Mouse (Mus musculus) granulocyte monocyte progenitor cell, adult 5-6 weeks (primary cell): Measurements from ENCODE around the gene Iqschfp. TPM values are rescaled to one million over a fixed set of nuclear protein-coding genes. Genes with fewer than 3 reads are reported as not detected.

Experiments used
- ATAC-seq: replicated peaks from 2 replicates; pipeline ENCODE4 v1.8.0; 2016; ENCODE audit warnings: mild to moderate bottlenecking, moderate TSS enrichment, inconsistent platforms; ENCODE audit not compliant: poor library complexity, severe bottlenecking
- total RNA-seq, 2 experiments: library from RNA; stranded (forward) in 1 of 2; stranded (reverse) in 1 of 2; fragments of 200-712, 200-1000 nt in 1 of 2; fragments of >200 nt in 1 of 2; fragmentation: Nextera tagmentation in 1 of 2; gene quantifications; 2 replicates each; pipeline ENCODE4 v1.2.3; 2014 to 2017

Iqschfp gene
- total RNA-seq, 2 experiments from 2014 or later = not detected

DNA sequence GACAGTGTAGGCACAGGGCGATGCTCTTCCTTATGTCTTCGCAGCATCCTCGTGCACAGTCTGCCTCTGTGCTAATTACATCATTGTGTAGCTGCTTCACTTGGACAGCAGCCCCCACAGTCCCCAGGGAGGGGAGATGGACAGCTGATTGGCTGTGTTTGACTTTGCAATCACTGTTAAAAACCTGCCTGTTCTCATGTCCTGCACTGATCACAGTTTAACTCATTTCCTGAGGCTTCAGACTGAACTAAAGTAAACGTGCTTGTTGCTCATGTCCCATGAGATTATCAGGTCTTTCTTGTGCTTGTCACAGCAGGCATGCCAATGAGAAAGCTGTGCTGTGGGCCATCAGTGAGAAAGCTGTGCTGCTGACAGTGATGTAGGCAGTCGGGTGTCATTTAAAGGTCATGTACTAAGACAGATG lies 60.5 kb downstream of the Iqschfp start:
- ATAC-seq = no peak

DNA sequence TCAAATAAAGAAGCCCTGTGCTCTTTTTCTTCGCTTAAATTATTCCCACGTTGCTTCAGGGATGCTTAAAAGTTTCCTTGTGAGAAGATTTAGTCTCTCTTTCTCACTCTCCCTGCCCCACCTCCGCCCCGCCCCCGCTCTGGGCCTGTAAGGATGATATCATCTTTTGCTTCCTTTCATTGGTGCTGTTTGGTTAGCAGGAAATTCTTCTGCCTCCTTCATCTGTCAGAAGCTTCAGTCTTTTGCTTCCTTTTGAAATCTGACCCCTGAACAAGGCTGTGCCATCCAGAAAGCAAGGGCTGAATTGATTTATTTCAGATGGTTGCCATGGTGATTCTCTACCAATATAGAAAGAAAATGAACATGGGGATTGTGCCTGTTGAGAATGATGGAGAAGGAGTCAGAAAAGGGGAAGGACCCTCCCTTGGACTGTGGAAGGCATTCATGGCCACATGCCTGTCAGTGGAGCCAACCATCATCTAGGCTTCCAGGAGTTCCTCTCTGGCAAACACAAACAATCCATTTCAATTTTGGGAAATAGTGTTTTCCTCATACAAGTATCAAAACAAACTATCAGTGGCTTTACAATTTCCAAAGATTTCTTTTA lies 62.5 kb downstream of the Iqschfp start:
- ATAC-seq = no peak

DNA sequence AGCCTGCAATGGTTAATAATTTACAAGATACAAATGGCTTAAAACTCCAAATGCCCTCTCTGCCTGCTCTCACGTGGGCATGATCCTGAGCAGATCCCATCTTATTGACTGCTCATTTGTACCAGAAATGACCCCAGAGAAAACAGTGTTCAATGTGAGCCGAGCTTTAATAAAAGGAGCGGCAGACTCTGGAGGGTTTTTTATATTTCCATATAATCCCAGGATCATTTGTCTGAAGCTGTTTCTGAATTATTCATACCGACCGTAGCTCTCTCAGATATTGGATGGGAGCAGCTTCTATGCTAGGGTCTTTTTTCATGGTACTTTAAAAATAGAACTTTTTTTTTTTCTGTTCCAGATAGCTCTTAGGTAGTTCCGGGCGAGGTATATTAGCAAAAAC lies 67.6 kb downstream of the Iqschfp start:
- ATAC-seq = no peak

DNA sequence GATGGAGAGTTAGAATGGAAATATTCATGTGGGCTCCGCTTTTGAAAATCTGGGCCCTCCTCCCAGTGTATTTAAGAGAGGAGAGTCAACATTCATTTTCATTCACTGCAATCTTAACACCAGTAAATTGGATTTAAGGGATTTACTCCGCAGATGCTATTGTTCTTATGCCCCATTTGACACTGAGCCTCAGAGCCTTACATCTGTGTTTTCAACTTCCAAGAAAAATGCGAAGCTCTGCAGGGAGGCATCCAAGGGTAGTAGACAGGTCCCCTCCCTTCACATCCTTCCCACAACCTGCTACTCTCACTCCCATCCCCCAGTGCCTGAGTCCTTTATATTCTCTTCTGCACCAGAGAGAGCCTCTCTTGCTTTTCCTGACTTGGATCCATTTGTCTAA lies 68.1 kb downstream of the Iqschfp start:
- no peak for ATAC-seq

DNA sequence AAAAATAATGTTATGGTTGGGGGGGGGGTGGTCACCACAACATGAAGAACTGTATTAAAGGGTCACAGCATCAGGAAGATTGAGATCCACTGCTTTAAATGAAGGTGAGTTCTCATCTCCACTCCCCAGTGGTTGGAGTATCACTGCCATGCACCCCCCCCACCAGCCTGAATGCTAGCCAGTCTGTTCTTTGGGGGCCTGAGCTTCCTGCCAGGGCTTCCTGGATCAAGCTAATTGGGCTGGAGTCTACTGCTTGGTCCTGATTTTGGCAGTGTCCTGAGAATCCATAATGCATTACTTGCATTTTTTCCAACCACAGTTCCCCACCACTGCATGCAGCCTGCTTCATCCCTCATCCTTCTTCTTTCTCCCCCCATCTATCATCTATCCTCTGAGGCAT lies 68.7 kb downstream of the Iqschfp start:
- no peak for ATAC-seq

DNA sequence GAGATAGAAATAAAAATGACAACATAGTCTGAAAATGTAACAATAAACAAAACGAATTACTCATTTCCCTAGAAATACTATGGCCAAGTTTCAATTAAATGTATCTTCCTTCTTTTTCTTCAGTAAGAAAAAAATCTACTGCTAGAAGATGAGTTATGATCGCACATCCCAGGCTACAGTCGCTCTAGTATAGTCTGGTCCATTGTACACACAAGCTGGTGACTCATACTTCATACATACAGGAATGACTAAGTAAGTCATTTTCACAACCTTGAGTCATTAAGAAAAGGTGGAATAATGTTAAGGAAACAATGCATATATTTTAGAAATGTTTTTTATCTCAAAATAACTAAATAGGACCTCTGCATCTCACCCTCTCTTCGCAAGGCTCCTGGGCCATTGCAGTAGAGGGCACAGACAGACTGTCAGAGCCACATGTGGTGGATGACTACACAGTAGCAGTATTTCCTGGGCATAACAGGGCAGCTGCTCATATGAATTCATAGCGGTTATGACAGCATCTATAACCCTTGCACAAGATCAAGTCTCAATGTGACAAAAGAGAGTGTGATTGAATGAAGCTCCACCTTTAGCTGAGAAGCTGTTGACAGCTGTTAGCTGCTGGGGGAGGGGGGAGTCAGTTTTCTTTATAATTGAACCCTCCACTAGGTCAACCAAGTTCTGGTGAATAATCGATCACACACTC lies 70.1 kb downstream of the Iqschfp start:
- no peak for ATAC-seq

DNA sequence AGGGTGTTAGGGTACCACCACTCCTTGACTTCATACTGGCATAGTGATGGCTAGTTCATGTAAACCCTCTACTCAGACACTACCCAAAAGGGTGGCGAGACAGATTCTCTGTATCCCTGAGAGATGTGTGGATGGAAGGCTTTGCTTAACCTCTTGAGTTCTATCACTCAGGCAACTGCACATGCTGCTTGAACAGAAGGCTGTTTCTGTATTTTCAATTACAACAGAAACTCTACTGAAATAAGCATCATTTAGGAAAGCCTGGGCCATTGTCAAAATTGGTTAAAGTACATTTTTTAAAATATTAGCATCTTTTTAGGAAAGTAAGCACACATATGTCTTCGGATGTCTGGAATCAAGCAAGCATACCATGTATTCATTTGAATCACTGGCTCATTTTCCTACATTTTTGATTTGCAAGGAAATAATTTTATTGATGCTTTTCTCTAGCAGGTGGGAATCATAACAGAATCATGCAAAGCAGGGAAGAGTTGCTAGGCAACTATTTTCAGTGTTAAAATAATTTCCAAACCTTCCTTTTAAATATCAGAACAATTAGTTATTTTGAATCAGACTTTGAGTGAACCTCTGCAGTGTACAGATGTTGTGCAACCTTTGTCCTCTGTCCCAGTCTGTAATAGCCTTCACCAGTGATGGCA lies 82.4 kb downstream of the Iqschfp start:
- ATAC-seq = no peak

DNA sequence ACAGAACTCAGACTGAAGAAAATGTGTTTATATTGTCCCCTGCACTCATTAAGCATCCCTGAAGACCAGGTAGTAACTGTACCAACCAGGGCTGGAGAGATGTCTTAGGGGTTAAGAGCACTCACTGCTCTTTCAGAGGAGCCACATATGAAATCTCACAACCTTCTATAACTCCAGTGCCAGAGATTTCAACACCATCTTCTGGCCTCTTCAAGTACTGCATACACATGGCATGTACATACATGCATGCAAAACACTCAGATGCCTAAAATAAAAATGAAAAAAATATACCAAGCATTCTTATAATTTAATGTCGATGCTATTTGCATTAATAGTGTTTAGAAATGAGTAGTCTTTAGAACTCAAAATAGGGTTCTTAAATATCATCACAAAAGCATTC lies 88.0 kb downstream of the Iqschfp start:
- no peak for ATAC-seq

DNA sequence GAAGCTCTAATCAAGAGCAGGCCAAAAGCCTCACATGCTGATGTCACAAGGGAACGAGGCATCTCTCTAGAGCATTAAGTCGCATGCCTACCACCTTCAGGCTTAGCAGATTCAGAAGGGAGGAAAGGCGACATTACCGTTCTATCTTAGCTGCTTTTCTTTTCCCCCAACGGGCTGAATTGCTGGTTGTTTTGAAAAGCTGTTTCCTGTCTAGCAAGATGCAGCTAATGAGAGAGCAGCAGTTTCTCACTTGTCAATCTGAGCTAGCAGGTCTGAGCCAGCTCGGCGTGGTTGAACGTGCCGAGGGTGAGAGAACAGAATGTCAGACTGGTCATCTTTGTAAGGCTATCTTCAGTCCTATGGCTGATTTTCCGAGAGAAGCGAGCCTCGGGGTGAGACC lies 91.3 kb downstream of the Iqschfp start:
- no peak for ATAC-seq

DNA sequence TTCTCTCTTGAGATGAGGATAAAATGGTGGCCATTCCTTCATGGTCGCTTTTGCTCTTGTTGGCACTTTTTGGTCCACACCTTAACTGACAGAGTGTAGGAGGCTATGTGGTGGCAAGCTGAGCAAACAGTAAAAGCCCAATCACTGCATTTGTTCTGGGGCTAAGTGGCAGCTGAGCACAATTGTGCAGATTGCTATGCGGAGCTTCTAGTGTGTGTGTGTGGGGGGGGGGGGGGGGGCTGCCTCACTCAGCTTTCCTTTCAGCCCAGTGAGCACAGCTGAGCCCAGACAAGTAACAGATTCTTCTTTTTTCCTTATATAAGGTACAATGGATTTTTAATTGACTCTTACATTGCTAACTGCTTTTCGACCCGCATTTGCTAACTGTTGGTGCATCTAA lies 110.4 kb downstream of the Iqschfp start:
- ATAC-seq = no peak

DNA sequence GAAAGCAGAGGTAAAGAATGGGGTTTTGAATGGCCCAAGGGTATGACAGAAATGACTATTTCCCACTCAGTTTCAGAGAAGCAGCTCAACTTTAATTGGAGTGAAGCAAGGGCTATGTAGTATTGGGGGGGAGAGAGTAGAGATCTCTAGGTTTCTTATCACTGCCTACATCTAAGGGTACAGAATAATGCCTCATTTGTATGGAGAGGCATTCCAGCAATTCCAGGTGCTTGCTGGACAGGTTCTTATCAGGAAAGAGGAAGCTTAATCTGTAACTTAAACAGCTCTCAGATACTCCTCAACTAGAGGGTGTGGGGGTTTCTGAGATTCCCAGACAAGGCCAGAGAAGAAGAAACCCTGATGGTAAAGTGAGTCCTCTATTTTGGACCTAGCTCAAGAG lies 120.3 kb downstream of the Iqschfp start:
- no peak for ATAC-seq

DNA sequence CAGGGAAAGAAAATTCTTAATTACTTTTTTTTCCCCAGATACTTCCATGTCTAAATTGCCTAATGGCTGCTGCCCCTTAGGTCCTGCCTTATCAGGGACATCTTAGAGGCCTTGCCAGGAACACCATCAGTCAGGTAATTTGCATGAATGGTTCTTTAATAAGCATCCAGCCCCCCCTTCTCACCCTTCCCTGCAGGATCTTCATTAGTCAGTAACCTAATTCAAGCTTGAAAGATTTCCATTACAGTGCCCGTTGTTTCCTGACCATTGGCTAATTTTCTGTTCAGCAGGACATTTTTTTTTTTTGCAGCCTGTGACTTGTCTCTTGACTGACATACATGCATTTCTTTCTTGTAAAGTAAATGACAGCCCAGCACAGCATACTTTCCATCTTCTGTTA lies 123.8 kb downstream of the Iqschfp start:
- ATAC-seq = no peak

DNA sequence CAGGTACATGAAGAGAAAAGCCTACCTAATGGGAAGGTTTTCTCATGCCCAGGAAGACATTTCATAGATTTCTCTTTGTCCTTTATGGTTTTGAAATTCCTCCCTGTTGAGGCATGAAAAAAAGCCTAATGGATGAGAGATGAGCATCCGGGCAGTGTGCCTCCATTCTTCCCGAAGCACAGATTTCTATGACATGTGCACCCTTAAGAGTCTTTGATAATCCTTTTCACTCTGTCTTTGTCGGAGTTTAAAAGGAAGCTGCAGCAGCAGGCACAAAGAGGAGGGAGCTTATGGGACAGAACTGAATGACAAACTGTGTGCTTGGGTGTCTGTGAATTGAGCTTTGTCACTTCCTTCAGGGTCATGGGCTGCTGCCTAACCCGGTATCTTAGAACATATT lies 127.4 kb downstream of the Iqschfp start:
- ATAC-seq = no peak

DNA sequence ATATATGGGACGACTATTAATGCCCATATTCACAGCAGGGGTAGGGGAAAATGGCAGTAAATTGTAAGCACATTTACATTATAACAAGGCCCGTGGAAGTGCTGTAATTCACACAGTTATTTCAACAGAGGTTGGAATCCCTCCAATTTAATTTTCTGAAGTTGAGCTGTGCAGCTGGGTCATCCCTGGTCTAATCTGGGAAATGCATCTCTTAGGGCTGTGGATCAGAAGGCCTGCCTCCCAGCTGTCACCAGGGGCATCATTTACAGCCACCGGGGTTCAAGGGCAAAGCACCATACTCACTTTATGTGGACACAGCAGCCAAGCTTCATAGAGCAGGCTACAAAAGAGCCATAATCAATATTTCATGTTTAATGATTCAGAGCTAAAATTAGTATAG lies 144.1 kb downstream of the Iqschfp start:
- no peak for ATAC-seq

DNA sequence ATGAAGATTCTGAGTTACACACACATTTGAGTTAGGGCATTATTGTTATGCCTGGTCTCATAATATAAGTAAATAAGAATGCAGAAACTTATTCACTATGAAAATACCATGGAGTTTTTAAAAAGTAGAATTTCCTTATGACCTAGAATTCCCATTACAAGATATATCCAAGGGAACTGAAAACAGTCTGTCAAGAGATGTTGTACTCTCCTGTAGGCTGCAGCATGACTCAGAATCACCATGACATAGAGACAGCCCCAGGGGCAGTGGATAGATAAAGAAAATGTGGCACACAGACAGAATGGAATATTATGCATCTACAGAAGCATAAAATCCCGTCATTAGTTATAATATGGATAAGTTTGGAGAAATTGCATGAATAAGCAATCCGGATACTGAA lies 150.9 kb downstream of the Iqschfp start:
- ATAC-seq = no peak

DNA sequence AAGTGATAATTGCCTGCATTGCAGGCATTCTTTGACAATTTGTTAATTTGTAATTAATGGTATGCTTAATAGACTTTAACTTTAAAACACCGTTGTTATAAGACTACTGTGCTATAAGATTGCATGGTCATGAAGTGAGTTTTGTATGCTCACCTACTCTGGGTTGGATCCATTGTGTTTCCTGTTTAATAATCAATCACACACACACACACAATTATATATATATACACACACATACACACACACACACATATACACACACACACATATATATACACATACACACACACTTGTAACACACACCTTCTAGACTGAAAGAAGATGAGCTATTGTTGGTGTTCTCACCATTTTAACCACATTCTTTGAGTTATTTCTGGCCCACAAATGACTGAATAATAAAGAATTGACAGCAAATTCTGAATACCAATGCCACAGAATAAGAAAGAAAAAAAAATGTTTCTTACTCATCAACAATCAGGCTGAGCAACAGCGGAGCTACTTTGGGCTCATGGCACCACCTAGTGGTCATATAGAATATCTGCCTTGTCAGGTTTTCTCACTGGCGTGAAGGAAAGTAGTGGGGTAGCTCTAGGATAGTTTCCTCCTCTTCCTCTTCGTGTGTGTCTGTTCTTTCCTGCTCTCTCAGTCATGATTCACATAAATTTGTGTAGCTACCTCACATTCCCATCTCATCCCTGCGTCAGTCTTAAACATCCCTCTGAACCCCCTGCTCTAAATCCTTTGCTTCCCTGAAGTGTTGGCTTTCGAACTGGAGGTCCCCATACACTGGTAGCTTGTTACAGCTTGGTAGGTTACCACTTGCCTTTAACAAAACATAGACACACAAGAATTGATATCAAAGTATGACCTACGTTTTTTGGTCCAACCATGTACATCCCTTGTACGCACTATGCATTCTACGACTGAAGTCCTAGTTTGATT lies 153.7 kb downstream of the Iqschfp start:
- ATAC-seq = peak; percentile 84

DNA sequence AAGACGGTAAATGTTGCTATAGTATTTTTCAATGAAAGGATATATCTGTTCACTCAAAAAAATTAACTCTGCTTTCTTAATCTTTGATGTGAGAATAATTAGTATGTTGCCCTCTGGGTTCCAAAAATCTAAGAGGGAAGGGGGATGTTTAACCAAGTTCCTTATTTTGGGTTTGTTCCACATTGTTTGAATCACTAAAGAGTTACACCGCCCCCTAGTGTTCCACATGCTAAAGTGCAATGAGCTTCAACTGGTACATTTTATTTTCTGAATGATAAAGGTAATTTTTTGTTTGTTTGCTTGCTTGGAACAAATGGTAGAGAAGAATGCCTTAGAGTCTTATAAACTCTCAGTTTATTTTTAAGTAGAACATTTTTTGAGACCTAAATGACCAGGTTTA lies 161.5 kb downstream of the Iqschfp start:
- peak; percentile 70 for ATAC-seq

DNA sequence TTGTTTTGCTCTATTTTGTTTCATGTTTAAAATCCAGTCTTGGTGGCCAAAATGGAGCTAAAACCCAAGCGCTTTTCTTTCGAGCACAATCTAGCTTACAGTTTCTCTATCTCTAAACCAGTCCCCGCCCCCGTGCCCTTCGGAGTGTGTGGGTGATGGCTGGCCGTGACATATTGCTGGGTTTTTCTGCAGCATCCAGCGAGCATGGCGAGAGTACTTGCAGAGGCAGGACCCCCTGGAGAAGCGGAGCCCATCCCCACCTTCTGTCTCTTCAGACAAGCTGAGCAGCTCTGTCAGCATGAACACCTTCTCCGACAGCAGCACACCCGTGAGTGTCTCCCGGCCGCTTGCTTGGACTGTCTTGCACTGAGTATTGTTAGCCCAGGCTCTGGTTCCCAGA lies 163.0 kb downstream of the Iqschfp start:
- no peak for ATAC-seq

DNA sequence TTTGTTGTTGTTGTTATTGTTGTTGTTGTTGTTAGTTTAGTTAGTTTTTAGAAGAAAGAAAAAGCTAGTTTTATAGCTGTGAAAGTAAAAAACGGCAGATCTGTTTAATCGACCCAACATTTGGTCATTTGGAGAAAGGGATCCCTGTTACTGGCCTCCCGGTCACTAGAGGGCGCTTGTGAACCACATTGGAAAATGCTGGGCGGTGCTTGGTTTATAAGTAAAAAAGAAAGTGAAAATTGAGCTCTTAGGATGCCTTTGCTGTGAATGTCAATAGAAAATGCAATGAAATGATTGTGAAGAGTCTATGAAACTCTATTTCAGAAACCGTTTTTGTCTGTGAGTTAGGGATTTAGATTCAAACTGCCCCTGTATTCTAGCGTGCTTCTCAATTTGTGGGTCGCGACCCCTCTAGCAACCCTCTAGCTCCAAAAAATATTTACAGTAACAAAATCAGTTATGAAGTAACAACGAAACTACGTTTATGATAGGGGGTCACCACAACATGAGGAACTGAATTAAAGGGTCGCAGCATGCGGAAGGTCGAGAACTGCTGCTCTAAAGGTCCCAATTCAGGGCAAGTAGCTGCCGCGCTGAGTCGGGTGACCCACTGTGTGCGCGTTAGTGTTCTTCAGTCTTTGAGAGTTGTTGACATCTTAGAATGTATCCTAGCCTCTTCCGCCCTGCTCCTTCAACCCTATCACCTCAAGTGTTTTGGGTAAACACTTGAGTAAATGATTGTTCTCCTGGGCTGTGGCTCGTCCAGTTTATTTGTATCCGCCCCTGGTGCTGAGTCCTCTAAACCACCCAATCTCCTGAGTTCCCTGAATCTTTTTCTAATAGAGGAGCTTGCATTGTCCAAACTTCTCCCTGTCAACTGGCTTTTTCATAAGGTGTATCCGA lies 164.6 kb downstream of the Iqschfp start:
- peak; percentile 78 for ATAC-seq
